Mouse (Mus musculus): ENCODE data around the gene Igfbp1. TPM values are rescaled to one million over a fixed set of nuclear protein-coding genes. Genes with fewer than 3 reads are reported as not detected.
A peak's percentile ranks its signal among the peaks of the same experiment; 100 is the strongest.
"Not testable (repeated sequence)": the region's sequence is repeated elsewhere in the genome, so short reads cannot be mapped to it uniquely, and the experiment has no call there.

Gene Igfbp1
- polyA plus RNA-seq, 1 experiment = not detected

GRCm38 (mm10) chr11:7213161-7213500, 15.5 kb downstream of the Igfbp1 start:
- WGBS = 6% methylated on average over 19 of the region's 19 CpGs
- H3K4me3 ChIP-seq (replicated peaks; ENCODE audit: control insufficient read depth, low read depth, low read length) = no peak overlapping the region
- no peak overlapping the region for H3K27ac ChIP-seq (ENCODE audit: control insufficient read depth, insufficient read depth, low read depth, low read length, poor library complexity)
- TF ChIP-seq POLR2A (IDR thresholded peaks at IDR 0.05; ENCODE audit: borderline replicate concordance, control insufficient read depth, low read depth, low read length) = no peak
- TF ChIP-seq CTCF (IDR thresholded peaks at IDR 0.05; ENCODE audit: control insufficient read depth, insufficient read depth, low read length) = no peak
- no peaks in the 10 kb centered on the region for H3K4me1 ChIP-seq (ENCODE audit: control insufficient read depth, insufficient read depth, low read length)

DNA sequence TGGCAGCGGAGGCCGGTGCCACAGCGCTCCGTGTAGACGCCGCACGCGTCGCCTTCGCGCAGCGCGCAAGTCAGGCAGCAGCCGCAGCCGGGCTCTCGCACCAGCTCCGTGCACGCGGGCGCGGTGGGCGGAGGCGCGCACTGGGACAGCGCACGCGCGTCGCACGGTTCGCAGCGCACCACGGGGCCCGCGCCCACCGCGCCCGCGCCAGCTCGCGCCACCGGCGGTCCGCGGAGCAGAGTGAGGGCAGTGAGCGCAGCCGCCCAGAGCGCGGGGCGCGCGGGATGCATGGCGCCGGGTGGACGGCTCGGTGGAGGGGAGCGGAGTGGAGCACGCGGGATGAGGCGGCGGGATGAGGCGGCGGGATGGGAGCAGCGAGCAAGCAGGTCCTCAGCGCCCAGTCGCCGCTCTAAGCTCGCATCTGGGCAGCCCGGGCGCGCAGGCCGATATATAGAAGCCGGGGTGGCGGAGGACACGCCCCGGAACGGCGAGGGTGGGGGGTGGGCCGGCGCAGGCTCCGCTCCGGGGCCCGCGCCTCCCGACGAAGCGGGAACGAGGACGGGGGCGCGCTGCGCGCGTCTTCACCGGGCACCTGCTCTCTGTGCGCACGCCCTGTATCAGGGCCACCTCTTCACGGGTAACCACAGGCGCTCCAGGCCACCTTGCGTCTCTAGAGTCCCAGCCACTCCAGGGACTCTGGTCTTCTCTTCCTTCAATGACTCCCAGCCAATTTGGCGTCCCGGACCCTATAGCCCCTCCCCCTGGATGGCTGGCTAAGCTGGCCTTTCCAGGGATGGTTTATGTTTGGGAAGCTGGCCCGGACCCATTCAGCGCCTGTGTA, 16.1 kb downstream of the Igfbp1 start, which contains the start of gene Igfbp3:
TSS of gene Igfbp3 (minus strand) at position 423 of the 841 bp plus-strand sequence.
- Histone ChIP-seq H3K4me1 (ENCODE audit: control insufficient read depth, insufficient read depth, low read length) (no peaks in the 10 kb centered on the region), H3K4me3 (replicated peaks; ENCODE audit: control insufficient read depth, low read depth, low read length) (no peak within 1 kb of the TSS), H3K27ac (ENCODE audit: control insufficient read depth, insufficient read depth, low read depth, low read length, poor library complexity) (no peak within 1 kb of the TSS)
- TF ChIP-seq CTCF (IDR thresholded peaks at IDR 0.05; ENCODE audit: control insufficient read depth, insufficient read depth, low read length) (no peak), POLR2A (IDR thresholded peaks at IDR 0.05; ENCODE audit: borderline replicate concordance, control insufficient read depth, low read depth, low read length) (no peak)
- 3% methylated on average over 102 of the region's 104 CpGs for WGBS

GRCm38 (mm10) chr11:7214342-7214660, 16.7 kb downstream of the Igfbp1 start:
- no peaks in the 10 kb centered on the region for H3K4me1 ChIP-seq (ENCODE audit: control insufficient read depth, insufficient read depth, low read length)
- WGBS = 5% methylated on average over 12 of the region's 12 CpGs
- no peak overlapping the region for H3K27ac ChIP-seq (ENCODE audit: control insufficient read depth, insufficient read depth, low read depth, low read length, poor library complexity)
- TF ChIP-seq CTCF (IDR thresholded peaks at IDR 0.05; ENCODE audit: control insufficient read depth, insufficient read depth, low read length) (no peak), POLR2A (IDR thresholded peaks at IDR 0.05; ENCODE audit: borderline replicate concordance, control insufficient read depth, low read depth, low read length) (no peak)
- H3K4me3 ChIP-seq (replicated peaks; ENCODE audit: control insufficient read depth, low read depth, low read length) = no peak overlapping the region

DNA sequence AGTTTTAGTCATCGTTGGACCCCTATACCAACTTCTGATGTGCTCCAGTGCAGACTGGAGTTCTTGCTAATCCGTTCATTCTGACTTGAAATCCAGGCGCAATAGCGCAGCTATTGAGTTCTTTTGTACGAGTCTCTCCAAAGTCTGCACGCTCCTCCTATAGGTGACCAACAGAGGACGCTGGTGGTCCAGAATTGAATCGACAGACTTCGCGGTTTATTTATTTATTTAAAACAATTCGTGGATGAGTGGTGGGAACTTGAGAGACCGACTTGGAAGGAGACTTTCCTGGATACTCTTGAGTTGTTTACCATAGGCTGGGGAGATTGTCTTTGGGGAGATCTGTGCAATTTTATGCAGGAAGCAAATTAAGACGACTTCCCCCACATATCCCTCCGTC, 17.2 kb downstream of the Igfbp1 start:
- WGBS = 4% methylated on average over 14 of the region's 14 CpGs
- Histone ChIP-seq H3K4me1 (ENCODE audit: control insufficient read depth, insufficient read depth, low read length) (no peaks in the 10 kb centered on the region), H3K4me3 (replicated peaks; ENCODE audit: control insufficient read depth, low read depth, low read length) (no peak overlapping the region), H3K27ac (ENCODE audit: control insufficient read depth, insufficient read depth, low read depth, low read length, poor library complexity) (no peak overlapping the region)
- no peak for TF ChIP-seq POLR2A (IDR thresholded peaks at IDR 0.05; ENCODE audit: borderline replicate concordance, control insufficient read depth, low read depth, low read length)
- TF ChIP-seq CTCF (IDR thresholded peaks at IDR 0.05; ENCODE audit: control insufficient read depth, insufficient read depth, low read length) = no peak

- Histone ChIP-seq H3K27ac (ENCODE audit: control insufficient read depth, insufficient read depth, low read depth, low read length, poor library complexity) (no peak overlapping the region), H3K4me3 (replicated peaks; ENCODE audit: control insufficient read depth, low read depth, low read length) (no peak overlapping the region), H3K4me1 (ENCODE audit: control insufficient read depth, insufficient read depth, low read length) (no peaks in the 10 kb centered on the region)
- TF ChIP-seq CTCF (IDR thresholded peaks at IDR 0.05; ENCODE audit: control insufficient read depth, insufficient read depth, low read length) (peak; percentile 22; the same call in 1 of the 2 replicates), POLR2A (IDR thresholded peaks at IDR 0.05; ENCODE audit: borderline replicate concordance, control insufficient read depth, low read depth, low read length) (no peak)
- 5% methylated on average over 8 of the region's 8 CpGs for WGBS
Observed at GRCm38 (mm10) chr11:7215703-7216102, 18.1 kb downstream of the Igfbp1 start.

DNA sequence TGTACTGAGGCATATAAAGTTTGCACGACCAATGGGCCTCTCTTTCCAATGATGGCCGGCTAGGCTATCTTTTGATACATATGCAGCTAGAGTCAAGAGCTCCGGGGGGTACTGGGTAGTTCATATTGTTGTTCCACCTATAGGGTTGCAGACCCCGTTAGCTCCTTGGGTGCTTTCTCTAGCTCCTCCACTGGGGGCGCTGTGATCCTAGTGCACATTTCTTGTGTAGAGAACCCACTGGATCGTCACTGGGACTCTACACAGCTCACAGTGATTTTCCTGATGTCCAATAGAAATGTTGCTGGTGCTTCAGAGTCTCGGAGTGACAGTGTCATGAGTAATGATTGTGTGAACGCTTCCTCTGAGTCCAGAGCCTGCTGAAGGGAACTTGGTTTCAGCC, 24.2 kb downstream of the Igfbp1 start:
- not testable (repeated sequence) for H3K4me3 ChIP-seq (replicated peaks; ENCODE audit: control insufficient read depth, low read depth, low read length); H3K4me1 ChIP-seq (ENCODE audit: control insufficient read depth, insufficient read depth, low read length); H3K27ac ChIP-seq (ENCODE audit: control insufficient read depth, insufficient read depth, low read depth, low read length, poor library complexity)
- WGBS = 66% methylated on average over 8 of the region's 8 CpGs

GRCm38 (mm10) chr11:7226200-7226599, 28.6 kb downstream of the Igfbp1 start:
- Histone ChIP-seq H3K4me1 (ENCODE audit: control insufficient read depth, insufficient read depth, low read length) (no peaks in the 10 kb centered on the region), H3K4me3 (replicated peaks; ENCODE audit: control insufficient read depth, low read depth, low read length) (no peak overlapping the region), H3K27ac (ENCODE audit: control insufficient read depth, insufficient read depth, low read depth, low read length, poor library complexity) (no peak overlapping the region)
- TF ChIP-seq POLR2A (IDR thresholded peaks at IDR 0.05; ENCODE audit: borderline replicate concordance, control insufficient read depth, low read depth, low read length) (no peak), CTCF (IDR thresholded peaks at IDR 0.05; ENCODE audit: control insufficient read depth, insufficient read depth, low read length) (no peak)
- 62% methylated on average over 2 of the region's 2 CpGs for WGBS

GRCm38 (mm10) chr11:7226810-7227550, 29.4 kb downstream of the Igfbp1 start:
- Histone ChIP-seq H3K4me1 (ENCODE audit: control insufficient read depth, insufficient read depth, low read length) (no peaks in the 10 kb centered on the region), H3K27ac (ENCODE audit: control insufficient read depth, insufficient read depth, low read depth, low read length, poor library complexity) (no peak overlapping the region), H3K4me3 (replicated peaks; ENCODE audit: control insufficient read depth, low read depth, low read length) (no peak overlapping the region)
- WGBS = 78% methylated on average over 7 of the region's 7 CpGs
- no peak for TF ChIP-seq POLR2A (IDR thresholded peaks at IDR 0.05; ENCODE audit: borderline replicate concordance, control insufficient read depth, low read depth, low read length)
- TF ChIP-seq CTCF (IDR thresholded peaks at IDR 0.05; ENCODE audit: control insufficient read depth, insufficient read depth, low read length) = no peak

Data from bone marrow, adult 2 months (tissue).